In genomic region chr6:127373052-127373451, GRCm38 (mm10) we compare ENCODE assay signal across 16 mouse cellular contexts.
"Had no signal": no experiment of that assay in that cellular context is flagged by ENCODE, and none has a peak within 500 bp of the region (broad histone marks: within the 10 kb centered on the region; RNA-seq: fewer than 3 reads in every experiment).

No protein-coding gene starts in this region.

- H3K4me3 ChIP-seq: layer of hippocampus, adult 2 months; liver, embryonic 13.5 days; midbrain, embryonic 12.5 days; neural tube, embryonic 13.5 days had no signal

- H3K36me3 ChIP-seq: liver, embryonic 13.5 days; midbrain, embryonic 12.5 days; neural tube, embryonic 13.5 days had no signal

- DNase-seq: kidney, adult 9 months; kidney, postnatal 14 days; kidney, postnatal 4 days; layer of hippocampus, adult 9-11 months; liver, embryonic 13.5 days; lung, adult 2 months; lung, postnatal 14 days; lung, postnatal 4 days; right cerebral cortex, postnatal 4 days; thymus, adult 2 months; thymus, postnatal 14 days; thymus, postnatal 4 days had no signal

- H3K9ac ChIP-seq: liver, embryonic 13.5 days; midbrain, embryonic 12.5 days; neural tube, embryonic 13.5 days had no signal

- H3K4me2 ChIP-seq: liver, embryonic 13.5 days; midbrain, embryonic 12.5 days; neural tube, embryonic 13.5 days had no signal

- H3K27me3 ChIP-seq: neural tube, embryonic 13.5 days had no signal

- H3K9me3 ChIP-seq: liver, embryonic 13.5 days; midbrain, embryonic 12.5 days; neural tube, embryonic 13.5 days had no signal

- H3K27ac ChIP-seq: layer of hippocampus, adult 2 months; liver, embryonic 13.5 days; neural tube, embryonic 13.5 days; stomach, postnatal 0 days had no signal

- H3K4me1 ChIP-seq: liver, embryonic 13.5 days had no signal
